Mouse (Mus musculus): ENCODE results near the gene Il4ra. TPM values are rescaled to one million over a fixed set of nuclear protein-coding genes. Genes with fewer than 3 reads are reported as not detected.

The Il4ra gene
- polyA plus RNA-seq, 1 experiment from 2014 or later, result 7.0 TPM

DNA sequence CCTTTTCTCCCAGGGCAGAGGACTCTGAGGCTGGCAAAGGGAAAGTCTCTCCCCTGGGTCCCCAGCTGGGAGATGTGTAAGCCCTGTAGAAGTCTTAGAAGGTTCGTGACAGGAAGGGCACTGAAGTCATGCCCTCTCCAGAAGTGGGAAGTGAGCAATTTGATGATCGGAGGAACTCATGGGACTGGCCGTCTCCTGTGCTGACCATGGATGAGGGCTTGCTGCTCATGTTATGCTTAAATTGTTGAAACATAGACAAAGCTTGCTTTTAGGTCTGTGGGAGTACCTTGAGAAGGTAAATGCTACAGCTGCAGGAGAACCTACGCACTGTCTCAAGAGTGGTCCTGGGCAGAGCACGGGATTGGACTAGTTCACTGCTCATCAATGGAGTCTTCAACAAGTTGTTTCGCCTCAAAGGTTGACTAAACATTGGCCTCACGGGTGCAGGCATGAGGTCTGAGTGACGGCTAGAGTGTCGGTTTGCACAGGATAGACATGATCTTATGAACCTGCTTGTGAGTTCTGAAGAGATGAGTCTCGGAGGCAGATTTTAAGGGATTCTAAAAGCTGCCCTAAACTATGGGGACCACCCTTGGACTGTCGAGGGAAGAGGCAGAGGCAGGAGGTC, 50.0 kb downstream of the Il4ra start:
- Histone ChIP-seq H3K27me3 (no peaks in the 10 kb centered on the region), H3K4me2 (no peak overlapping the region), H3K9ac (no peak overlapping the region), H3K27ac (no peak overlapping the region), H3K4me1 (no peaks in the 10 kb centered on the region), H3K36me3 (no peaks in the 10 kb centered on the region), H3K4me3 (no peak overlapping the region), H3K9me3 (no peaks in the 10 kb centered on the region)
- 68% methylated on average over 11 of the region's 11 CpGs for WGBS
- no peak for ATAC-seq (ENCODE audit: insufficient number of reproducible peaks, insufficient read depth, low FRiP score, low TSS enrichment, low read depth)

DNA sequence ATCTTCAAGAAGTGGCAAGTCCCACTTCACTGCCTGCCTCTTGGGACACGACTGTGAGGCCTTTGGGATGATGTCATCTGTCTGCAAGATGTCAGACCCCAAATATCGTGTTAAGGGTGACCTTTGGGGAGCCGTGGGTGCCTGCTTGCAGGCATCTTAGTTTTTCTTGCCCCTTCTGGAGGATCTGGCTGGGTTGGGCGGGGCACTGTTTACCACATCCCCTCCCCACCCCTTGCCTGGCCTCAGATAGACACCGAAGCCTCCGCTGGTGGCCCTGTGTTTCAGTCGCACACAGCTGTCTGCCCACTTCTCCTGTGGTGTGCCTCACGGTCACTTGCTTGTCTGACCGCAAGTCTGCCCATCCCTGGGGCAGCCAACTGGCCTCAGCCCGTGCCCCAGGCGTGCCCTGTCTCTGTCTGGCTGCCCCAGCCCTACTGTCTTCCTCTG, 51.3 kb downstream of the Il4ra start, which contains the start of gene Il21r:
Gene Il21r, plus strand, starts transcription at position 245 of the 447 bp plus-strand sequence.
- H3K36me3 ChIP-seq, result no peaks in the 10 kb centered on the region
- no peaks in the 10 kb centered on the region for H3K27me3 ChIP-seq
- H3K4me3 ChIP-seq, result no peak within 1 kb of the TSS
- no peak within 1 kb of the TSS for H3K9ac ChIP-seq
- H3K27ac ChIP-seq, result no peak within 1 kb of the TSS
- H3K4me2 ChIP-seq, result no peak within 1 kb of the TSS
- H3K4me1 ChIP-seq, result no peaks in the 10 kb centered on the region
- no peaks in the 10 kb centered on the region for H3K9me3 ChIP-seq
- no peak for ATAC-seq (ENCODE audit: insufficient number of reproducible peaks, insufficient read depth, low FRiP score, low TSS enrichment, low read depth)
- WGBS, result 75% methylated on average over 11 of the region's 11 CpGs

DNA sequence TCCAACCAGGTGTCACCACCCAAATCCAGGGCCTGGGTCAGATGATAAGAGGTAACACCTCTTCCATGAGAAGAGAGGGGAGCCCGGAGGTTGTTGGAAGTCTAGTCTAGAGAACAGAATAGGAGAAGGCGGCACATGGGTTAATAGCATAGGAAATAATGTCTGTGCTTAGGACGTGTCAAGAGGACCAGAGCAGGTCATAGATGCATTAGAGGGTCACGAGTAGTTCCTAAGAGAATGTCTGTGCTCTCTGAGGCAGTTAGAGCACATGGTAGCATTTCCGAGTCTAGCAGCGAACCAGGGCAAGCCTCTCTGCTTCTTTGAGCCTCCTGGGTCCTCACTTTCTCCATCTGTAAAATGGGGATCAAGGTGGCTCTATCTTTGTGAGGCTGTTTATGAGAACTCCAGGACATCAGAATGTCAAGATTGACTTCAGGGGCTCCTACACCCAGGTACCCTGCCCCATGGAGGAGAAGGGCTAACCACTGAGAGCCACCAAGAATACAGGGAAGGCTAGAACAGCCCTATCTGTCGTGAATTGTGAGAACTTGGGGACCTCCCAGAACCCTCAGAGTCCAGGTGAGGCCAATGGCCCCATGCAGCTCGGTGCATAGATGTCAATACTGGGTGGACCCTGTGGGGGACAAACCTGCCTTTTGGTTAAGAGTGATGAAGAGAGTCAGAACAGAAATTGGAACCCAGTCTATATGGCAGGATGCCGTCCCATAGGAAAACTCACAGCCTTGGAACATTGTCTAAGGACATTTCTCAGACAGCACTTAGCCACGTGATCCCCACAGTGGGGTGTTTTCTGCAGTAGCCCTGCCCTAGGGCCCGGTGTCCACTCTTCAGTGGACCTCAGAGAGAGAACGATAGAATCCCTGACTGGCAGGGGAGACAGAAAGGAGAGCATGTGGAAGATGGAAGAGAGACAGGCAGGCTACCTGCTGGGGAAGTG, 52.7 kb downstream of the Il4ra start:
- Histone ChIP-seq H3K27ac (no peak overlapping the region), H3K27me3 (no peaks in the 10 kb centered on the region), H3K9me3 (peaks cover 1% of the 10 kb centered on the region; the same call in 1 of the 2 replicates), H3K9ac (no peak overlapping the region), H3K4me2 (no peak overlapping the region), H3K4me1 (no peaks in the 10 kb centered on the region), H3K4me3 (no peak overlapping the region), H3K36me3 (no peaks in the 10 kb centered on the region)
- 79% methylated on average over 12 of the region's 12 CpGs for WGBS
- ATAC-seq (ENCODE audit: insufficient number of reproducible peaks, insufficient read depth, low FRiP score, low TSS enrichment, low read depth), result no peak

DNA sequence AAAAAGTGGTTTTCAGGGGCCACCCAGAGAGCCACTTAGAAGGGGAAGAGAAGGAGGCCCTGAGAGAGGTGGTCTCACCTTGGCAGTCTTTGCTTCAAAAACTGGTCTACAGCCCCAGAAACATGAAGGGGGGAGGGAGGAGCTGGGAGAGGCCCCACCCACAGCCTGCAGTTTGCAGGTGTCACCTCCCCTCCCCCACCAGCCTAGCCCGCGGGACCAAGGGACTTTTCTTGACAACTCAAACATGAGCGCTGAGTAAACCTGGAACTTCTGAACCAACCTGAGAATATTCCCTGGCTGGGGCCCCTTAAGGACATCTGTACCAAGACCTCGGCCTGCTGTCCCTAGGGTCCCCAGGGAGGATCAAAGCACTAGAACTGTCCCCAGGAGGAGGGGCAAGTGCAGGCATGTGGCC, 53.8 kb downstream of the Il4ra start:
- H3K27me3 ChIP-seq, result no peaks in the 10 kb centered on the region
- no peak for ATAC-seq (ENCODE audit: insufficient number of reproducible peaks, insufficient read depth, low FRiP score, low TSS enrichment, low read depth)
- no peaks in the 10 kb centered on the region for H3K4me1 ChIP-seq
- no peak overlapping the region for H3K4me3 ChIP-seq
- peaks cover 4% of the 10 kb centered on the region; the same call in 1 of the 2 replicates for H3K9me3 ChIP-seq
- no peak overlapping the region for H3K4me2 ChIP-seq
- WGBS, result 68% methylated on average over 4 of the region's 4 CpGs
- H3K9ac ChIP-seq, result no peak overlapping the region
- no peak overlapping the region for H3K27ac ChIP-seq
- no peaks in the 10 kb centered on the region for H3K36me3 ChIP-seq

DNA sequence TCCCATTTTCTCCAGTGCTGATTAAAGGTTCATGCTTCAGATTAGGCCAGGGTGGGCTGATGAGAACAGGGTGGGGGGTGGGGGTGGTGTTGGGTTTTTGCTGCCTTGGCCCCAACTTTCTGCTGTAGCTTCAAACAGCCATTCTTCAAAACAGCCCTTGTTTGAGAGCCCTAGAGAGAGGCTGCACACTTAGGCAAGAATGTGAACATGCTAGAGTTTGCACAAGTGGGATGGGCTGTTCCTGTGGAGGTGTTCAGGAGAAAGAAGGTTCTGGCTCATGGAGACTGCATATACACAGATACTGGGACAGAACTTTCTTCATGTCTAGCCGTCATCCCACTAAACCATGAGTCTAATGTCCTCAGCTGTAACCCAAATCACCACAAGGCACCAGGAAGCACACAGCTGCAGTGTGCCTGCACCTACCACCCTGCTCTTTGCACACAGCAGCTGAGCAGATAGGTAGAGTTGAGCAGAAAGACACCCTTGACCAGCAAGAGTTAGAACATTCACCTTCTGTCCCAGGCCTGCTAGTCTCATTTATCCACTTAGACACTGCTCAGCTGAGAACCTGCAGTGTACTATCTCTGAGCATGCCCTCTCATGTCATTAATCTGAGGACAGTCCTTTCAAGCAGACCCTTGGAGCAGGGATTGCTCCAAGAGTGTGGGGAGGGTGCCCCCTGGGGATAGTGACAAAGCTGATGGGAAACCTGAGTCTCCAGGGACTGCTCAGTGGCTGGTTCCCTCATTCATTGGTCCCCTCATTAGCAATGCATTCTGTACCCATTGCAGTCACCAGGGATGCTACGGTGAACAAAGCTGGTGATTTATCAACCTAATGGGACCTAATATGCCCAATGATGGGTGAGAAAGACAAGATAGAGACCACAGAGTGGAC, 54.6 kb downstream of the Il4ra start:
- H3K9ac ChIP-seq, result no peak overlapping the region

DNA sequence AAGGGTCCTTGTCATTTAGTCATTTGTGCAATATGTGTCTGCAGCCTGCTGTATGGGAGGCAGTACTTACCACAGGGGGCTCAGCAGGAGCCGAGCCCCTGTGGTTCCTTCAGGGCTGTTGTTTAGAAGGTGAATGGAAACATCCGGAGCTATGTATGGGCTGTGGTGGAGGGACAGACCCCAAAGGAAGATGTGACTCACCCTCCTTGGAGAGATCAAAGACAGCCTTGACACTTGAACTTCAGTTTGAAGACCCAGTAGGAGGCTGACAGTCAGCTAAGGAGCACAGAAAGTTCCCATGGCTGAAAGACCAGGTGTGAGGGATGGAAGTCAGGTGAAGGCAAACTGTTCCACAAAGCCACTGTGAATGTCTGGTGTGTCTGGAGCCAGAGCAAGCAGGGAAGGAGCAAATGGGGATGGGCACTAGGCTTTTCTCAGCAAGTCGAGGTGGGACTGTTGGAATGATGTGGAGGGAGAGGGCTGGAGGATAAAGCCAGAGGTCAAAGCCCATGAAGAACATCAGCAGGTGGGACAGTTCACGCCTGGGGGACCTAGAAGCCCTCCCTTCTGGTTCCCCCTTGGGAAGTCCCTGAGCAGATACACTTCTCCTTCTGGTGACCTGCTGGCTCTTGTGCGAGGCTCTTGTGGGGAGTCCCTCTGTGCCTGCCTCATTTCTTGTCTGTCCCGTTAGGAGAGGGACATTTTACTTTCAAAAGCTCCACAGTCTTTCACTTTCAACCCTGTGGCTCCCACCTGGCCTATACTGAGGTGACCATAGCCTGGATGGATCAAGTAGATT, 55.7 kb downstream of the Il4ra start:
- H3K27me3 ChIP-seq, result no peaks in the 10 kb centered on the region
- 61% methylated on average over 6 of the region's 6 CpGs for WGBS
- no peak overlapping the region for H3K4me2 ChIP-seq
- H3K36me3 ChIP-seq, result no peaks in the 10 kb centered on the region
- no peak for ATAC-seq (ENCODE audit: insufficient number of reproducible peaks, insufficient read depth, low FRiP score, low TSS enrichment, low read depth)
- peaks cover 4% of the 10 kb centered on the region; the same call in 1 of the 2 replicates for H3K9me3 ChIP-seq
- no peak overlapping the region for H3K4me3 ChIP-seq
- H3K4me1 ChIP-seq, result no peaks in the 10 kb centered on the region
- H3K27ac ChIP-seq, result no peak overlapping the region
- no peak overlapping the region for H3K9ac ChIP-seq

More for the DNA sequence above, 54.6 kb downstream of the Il4ra start:
- H3K27me3 ChIP-seq, result no peaks in the 10 kb centered on the region
- H3K9me3 ChIP-seq, result peaks cover 4% of the 10 kb centered on the region; the same call in 1 of the 2 replicates
- no peaks in the 10 kb centered on the region for H3K36me3 ChIP-seq
- no peak for ATAC-seq (ENCODE audit: insufficient number of reproducible peaks, insufficient read depth, low FRiP score, low TSS enrichment, low read depth)
- no peak overlapping the region for H3K4me3 ChIP-seq
- 74% methylated on average over 2 of the region's 2 CpGs for WGBS
- no peak overlapping the region for H3K4me2 ChIP-seq
- no peaks in the 10 kb centered on the region for H3K4me1 ChIP-seq
- no peak overlapping the region for H3K27ac ChIP-seq

DNA sequence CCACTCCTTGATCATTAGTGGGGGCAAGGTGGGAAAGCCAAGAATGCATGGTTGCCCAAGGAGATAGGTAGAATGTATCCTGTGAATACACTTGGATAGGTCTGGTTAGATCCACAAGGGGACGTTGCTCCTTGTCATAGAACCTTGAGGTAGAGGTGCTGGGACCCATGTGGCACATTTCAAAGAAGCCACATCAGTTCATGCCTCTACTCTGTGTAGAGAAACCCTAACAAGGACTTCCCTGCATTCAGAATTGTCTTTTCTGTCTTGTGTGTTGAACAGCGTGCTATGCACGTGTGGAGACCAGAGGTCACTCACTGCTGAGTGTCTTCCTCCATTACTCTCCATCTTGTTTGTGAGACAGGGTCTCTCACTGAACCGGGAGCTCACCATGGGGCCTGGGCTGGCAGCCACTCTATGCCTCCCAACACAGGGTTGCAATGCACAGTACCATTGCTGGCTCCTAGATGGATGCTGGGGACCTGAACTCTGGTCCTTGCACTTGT, 56.3 kb downstream of the Il4ra start:
- H3K36me3 ChIP-seq, result no peaks in the 10 kb centered on the region
- H3K4me2 ChIP-seq, result no peak overlapping the region
- no peak overlapping the region for H3K4me3 ChIP-seq
- no peak for ATAC-seq (ENCODE audit: insufficient number of reproducible peaks, insufficient read depth, low FRiP score, low TSS enrichment, low read depth)
- WGBS, result 88% methylated on average over 4 of the region's 4 CpGs
- H3K4me1 ChIP-seq, result no peaks in the 10 kb centered on the region
- peaks cover 4% of the 10 kb centered on the region; the same call in 1 of the 2 replicates for H3K9me3 ChIP-seq
- no peak overlapping the region for H3K9ac ChIP-seq
- no peaks in the 10 kb centered on the region for H3K27me3 ChIP-seq
- no peak overlapping the region for H3K27ac ChIP-seq

DNA sequence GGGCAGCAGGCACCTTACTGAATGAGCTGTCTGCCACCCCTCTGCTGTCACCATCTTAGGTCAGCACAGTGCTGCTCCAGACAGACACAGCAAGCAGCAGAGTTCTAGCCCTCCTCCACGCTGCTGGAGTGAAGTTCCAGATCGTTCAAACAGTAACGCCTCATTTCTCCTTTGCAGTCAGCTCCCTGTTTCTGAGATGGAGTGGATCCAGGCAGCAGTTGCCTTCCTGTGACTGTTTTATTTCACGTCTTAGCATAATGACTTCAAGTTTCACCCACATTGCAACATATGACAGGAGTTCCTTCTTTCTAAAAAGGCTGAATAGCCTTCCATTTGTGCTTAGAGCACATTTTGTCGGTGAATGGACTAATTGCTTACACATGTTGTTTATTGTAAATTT, 61.7 kb downstream of the Il4ra start:
- Histone ChIP-seq H3K9me3 (peaks cover 4% of the 10 kb centered on the region; the same call in 1 of the 2 replicates), H3K9ac (no peak overlapping the region), H3K36me3 (no peaks in the 10 kb centered on the region), H3K4me2 (no peak overlapping the region), H3K4me1 (no peaks in the 10 kb centered on the region), H3K27ac (no peak overlapping the region), H3K27me3 (no peaks in the 10 kb centered on the region), H3K4me3 (no peak overlapping the region)
- 68% methylated on average over 5 of the region's 5 CpGs for WGBS
- ATAC-seq (ENCODE audit: insufficient number of reproducible peaks, insufficient read depth, low FRiP score, low TSS enrichment, low read depth), result no peak

DNA sequence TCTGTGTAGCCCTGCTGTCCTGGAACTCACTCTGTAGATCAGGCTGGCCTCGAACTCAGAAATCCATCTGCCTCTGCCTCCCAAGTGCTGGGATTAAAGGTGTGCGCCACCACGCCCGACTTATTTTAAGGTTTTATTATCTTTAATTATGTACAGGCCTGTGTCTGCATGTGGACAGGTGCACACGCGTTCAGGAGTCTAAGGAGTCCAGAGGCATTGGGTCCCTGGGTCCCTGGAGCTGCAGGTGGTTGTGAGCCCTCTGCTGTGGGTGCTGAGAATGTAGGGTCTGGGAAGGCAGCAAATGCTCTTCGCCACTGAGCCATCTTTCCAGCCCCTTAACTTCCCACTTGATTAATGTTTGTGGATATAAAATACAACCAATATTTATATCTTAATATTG, 63.5 kb downstream of the Il4ra start:
- Histone ChIP-seq H3K4me1 (no peaks in the 10 kb centered on the region), H3K9ac (no peak overlapping the region), H3K36me3 (no peaks in the 10 kb centered on the region), H3K4me2 (no peak overlapping the region), H3K4me3 (no peak overlapping the region), H3K9me3 (no peaks in the 10 kb centered on the region), H3K27me3 (no peaks in the 10 kb centered on the region), H3K27ac (no peak overlapping the region)
- 89% methylated on average over 7 of the region's 7 CpGs for WGBS
- ATAC-seq (ENCODE audit: insufficient number of reproducible peaks, insufficient read depth, low FRiP score, low TSS enrichment, low read depth), result no peak

DNA sequence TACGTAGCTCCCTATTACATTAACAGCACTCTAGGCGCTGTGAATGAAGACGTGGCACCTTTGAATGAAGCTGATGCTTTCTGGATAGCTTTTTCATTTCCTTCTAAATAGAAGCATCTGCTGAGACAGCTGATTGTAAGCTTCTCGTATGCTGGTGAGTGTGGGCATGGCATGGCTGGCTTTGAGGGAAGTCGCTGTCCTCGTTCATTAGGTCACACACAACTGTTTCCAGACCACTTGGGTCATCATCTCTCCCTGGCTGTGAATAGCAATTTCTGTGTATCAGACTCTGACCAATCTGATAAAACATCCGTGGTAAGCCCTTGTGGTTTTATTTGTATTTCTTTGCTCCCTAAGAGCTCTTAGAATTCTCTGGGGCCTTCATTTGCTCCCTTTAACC, 66.1 kb downstream of the Il4ra start:
- Histone ChIP-seq H3K36me3 (no peaks in the 10 kb centered on the region), H3K27ac (no peak overlapping the region), H3K9me3 (no peaks in the 10 kb centered on the region), H3K27me3 (no peaks in the 10 kb centered on the region), H3K9ac (no peak overlapping the region), H3K4me3 (no peak overlapping the region), H3K4me2 (no peak overlapping the region), H3K4me1 (no peaks in the 10 kb centered on the region; the same call in 1 of the 2 replicates)
- ATAC-seq (ENCODE audit: insufficient number of reproducible peaks, insufficient read depth, low FRiP score, low TSS enrichment, low read depth), result no peak
- 68% methylated on average over 7 of the region's 7 CpGs for WGBS

Measured in embryonic facial prominence, embryonic 13.5 days (tissue).